Mouse (Mus musculus): ENCODE results near the gene Klk1b27. TPM values are rescaled to one million over a fixed set of nuclear protein-coding genes. Genes with fewer than 3 reads are reported as not detected.
"Not testable (repeated sequence)": the region's sequence is repeated elsewhere in the genome, so short reads cannot be mapped to it uniquely, and the experiment has no call there.

Klk1b27 gene
- total RNA-seq (2021), result not detected
- long read RNA-seq, experiment 1, result 0 reads
- long read RNA-seq, experiment 2, result 0 reads

DNA sequence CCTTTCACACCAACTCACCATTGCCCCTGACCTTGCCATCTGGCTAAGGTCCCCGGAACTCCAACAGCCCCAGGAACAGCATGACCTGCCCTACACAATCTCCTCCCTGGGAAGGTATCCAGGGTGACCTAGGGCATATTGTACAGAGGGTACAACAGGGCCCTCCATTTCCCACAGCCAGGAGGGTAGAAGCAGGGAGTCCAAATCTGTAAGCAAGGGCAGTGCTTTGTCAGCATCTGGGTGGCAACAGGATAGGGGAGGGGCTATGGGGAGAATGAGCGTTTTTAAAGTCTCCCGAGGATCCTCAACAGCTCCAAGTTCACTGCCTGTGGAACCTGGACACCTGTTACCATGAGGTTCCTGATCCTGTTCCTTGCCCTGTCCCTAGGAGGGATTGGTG, at the start of gene Klk1b27:
Gene Klk1b27 (plus strand): TSS at position 301 of the 400 bp plus-strand sequence.
- DNase-seq, result not testable (repeated sequence)

- no peak for DNase-seq
Observed at GRCm38 (mm10) chr7:44004847-44005246, 47.2 kb upstream of the Klk1b27 start.

DNA sequence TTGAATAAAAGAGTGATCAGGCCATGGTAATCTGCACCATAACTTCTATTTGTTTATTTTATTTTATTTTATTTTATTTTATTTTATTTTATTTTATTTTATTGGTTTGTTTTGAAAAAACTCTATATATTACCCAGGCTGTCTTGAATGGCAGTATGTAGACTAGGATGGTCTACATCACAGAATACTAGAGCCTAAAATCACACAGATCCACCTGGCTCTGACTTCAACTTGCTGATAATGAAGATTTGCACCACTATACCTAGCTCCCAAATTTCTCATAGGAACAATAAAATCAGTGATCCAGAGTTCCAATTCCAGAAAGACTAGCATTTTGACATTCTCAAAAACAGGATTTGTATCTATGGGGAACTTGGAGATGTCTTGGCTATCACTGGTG, 40.2 kb upstream of the Klk1b27 start, which contains the start of gene Klk1b26:
Gene Klk1b26 (plus strand): TSS at position 301 of the 400 bp plus-strand sequence.
- DNase-seq, result not testable (repeated sequence)

DNA sequence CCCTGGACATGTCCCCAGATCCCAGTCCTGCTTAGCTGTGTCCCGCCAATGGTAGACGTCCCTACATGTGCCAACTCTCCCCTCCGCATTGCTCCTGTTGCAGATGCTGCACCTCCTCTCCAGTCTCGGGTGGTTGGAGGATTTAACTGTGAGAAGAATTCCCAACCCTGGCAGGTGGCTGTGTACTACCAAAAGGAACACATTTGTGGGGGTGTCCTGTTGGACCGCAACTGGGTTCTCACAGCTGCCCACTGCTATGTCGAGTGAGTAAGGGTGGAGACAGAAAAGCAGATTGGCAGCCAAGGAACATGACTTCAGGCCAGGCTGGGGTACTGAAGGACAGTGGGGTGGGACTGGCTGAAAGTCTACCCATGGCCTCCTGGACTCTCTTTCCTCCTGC, 37.4 kb upstream of the Klk1b27 start:
- not testable (repeated sequence) for DNase-seq

GRCm38 (mm10) chr7:44015071-44015470, 37.0 kb upstream of the Klk1b27 start:
- DNase-seq, result no peak

GRCm38 (mm10) chr7:44072117-44072516, 20.0 kb downstream of the Klk1b27 start:
- no peak for DNase-seq

DNA sequence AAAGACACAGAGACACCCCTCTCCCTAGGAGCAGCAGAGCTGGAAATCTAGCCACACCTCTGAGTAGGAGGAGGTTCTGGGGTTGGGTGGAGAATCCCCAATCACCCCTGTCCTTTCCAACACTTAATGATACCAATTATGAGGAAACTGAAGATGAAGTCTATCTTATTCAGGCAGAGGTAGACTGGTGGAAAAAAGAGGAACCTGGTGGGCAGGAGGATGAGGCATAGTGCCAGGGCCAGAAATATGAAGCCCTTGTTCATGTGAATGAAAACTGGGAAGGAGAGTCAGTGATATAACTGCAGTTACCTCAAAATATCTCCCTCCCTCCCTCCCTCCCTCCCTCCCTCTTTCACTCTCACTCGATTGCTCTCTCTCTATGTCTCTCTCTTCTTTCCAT, 25.6 kb downstream of the Klk1b27 start:
- DNase-seq, result no peak

GRCm38 (mm10) chr7:44096111-44096510, 44.0 kb downstream of the Klk1b27 start:
- DNase-seq, result no peak

DNA sequence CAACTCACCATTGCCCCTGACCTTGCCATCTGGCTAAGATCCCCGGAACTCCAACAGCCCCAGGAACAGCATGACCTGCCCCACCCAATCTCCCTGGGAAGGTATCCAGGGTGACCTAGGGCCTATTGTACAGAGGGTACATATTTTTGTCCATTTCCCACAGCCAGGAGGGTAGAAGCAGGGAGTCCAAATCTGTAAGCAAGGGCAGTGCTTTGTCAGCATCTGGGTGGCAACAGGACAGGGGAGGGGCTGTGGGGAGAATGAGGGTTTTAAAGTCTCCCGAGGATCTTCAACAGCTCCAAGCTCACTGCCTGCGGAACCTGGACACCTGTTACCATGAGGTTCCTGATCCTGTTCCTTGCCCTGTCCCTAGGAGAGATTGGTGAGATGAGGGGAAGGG, 49.9 kb downstream of the Klk1b27 start, which contains the start of gene Klk1b21:
Gene Klk1b21 (plus strand): TSS at position 301 of the 400 bp plus-strand sequence.
- not testable (repeated sequence) for DNase-seq

Other genes starting within 250 kb of the Klk1b27 start
- gene Klk7, start 241.0 kb upstream of the Klk1b27 start, total RNA-seq (2021), result not detected
- gene Klk6, start 227.8 kb upstream of the Klk1b27 start, total RNA-seq (2021), result not detected
- gene Klk5, start 210.3 kb upstream of the Klk1b27 start, total RNA-seq (2021), result not detected
- not detected for gene Klk4, start 171.1 kb upstream of the Klk1b27 start, total RNA-seq (2021)
- gene Klk15, start 118.5 kb upstream of the Klk1b27 start, total RNA-seq (2021), result not detected
- not detected for gene Klk1b8, start 101.6 kb upstream of the Klk1b27 start, total RNA-seq (2021)
- gene Klk1b1, start 85.5 kb upstream of the Klk1b27 start, total RNA-seq (2021), result not detected
- not detected for gene Klk1b9, start 76.2 kb upstream of the Klk1b27 start, total RNA-seq (2021)
- not detected for gene Klk1b11, start 56.4 kb upstream of the Klk1b27 start, total RNA-seq (2021)
- not detected for gene Klk1b26, start 40.1 kb upstream of the Klk1b27 start, total RNA-seq (2021)
- not detected for gene Klk1b21, start 50.0 kb downstream of the Klk1b27 start, total RNA-seq (2021)
- not detected for gene Klk1b22, start 60.4 kb downstream of the Klk1b27 start, total RNA-seq (2021)
- gene Klk1b16, start 84.5 kb downstream of the Klk1b27 start, total RNA-seq (2021), result not detected
- not detected for gene Klk1b24, start 135.9 kb downstream of the Klk1b27 start, total RNA-seq (2021)
- not detected for gene Klk1b3, start 145.9 kb downstream of the Klk1b27 start, total RNA-seq (2021)
- gene Klk1b4, start 155.1 kb downstream of the Klk1b27 start, total RNA-seq (2021), result not detected
- not detected for gene Klk1b5, start 163.7 kb downstream of the Klk1b27 start, total RNA-seq (2021)
- gene Klk1, start 173.1 kb downstream of the Klk1b27 start, total RNA-seq (2021), result not detected
- not detected for gene Gm36864, start 183.9 kb downstream of the Klk1b27 start, total RNA-seq (2021)
- gene 1700028J19Rik, start 194.4 kb downstream of the Klk1b27 start, total RNA-seq (2021), result under 1 TPM; 0.43 to 0.63 TPM
- 100 to 1,000 TPM in 1 of 2 experiments, 10 to 100 TPM in 1; 99.6 to 120 TPM for gene 2410002F23Rik, start 194.4 kb downstream of the Klk1b27 start, total RNA-seq (2021)
- not detected for gene Acp4, start 205.1 kb downstream of the Klk1b27 start, total RNA-seq (2021)
- not detected for gene Gm15517, start 209.2 kb downstream of the Klk1b27 start, total RNA-seq (2021)

Measured in adrenal gland, postnatal 36 days (tissue).